Mouse (Mus musculus): ENCODE data around the gene Ttc27. TPM values are rescaled to one million over a fixed set of nuclear protein-coding genes. Genes with fewer than 3 reads are reported as not detected.

The Ttc27 gene
- total and polyA plus RNA-seq, 3 experiments = 52.9 to 92.9 (median 70.3) TPM

DNA sequence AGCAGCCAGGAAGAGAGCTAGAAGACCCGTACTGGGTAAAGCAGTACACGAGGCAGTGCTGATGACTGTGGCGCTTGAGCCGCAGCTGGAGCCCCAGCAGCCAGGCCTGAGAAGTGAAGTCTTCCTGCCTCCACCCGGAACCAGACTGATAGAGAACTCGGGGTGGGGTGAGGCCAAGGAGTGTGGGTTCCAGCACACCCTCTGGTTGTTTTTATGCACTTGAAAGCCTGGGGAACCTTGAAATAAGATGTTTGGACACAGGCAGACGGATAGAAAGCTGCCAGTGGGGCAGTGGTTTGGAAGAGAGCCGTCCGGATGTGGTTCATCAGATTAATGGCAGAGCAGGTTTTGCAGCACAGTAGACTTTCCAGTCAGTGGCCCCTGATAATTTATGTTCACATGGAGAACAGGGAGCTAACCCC is 51.9 kb downstream of the Ttc27 start:
- no peaks in the 10 kb centered on the region for H3K27me3 ChIP-seq (replicated peaks)
- H3K36me3 ChIP-seq (replicated peaks in 1 of 2; ENCODE audit: control insufficient read depth in 1 of 2, insufficient read depth in 1 of 2, low read length in 1 of 2) = peaks cover 17 to 65% of the 10 kb centered on the region in 2 experiments
- H3K4me1 ChIP-seq (ENCODE audit: control insufficient read depth in 1 of 2, insufficient read depth in 2 of 2) = no peaks in the 10 kb centered on the region
- H3K27ac ChIP-seq (ENCODE audit: insufficient read depth, low read depth) = no peak overlapping the region
- no peak overlapping the region for H3K4me2 ChIP-seq (ENCODE audit: insufficient read depth, low read depth, poor library complexity, severe bottlenecking)
- no peaks in the 10 kb centered on the region for H3K79me2 ChIP-seq (replicated peaks; ENCODE audit: control insufficient read depth, extremely low read depth, insufficient read depth, poor library complexity, severe bottlenecking)
- no peak for DNase-seq (ENCODE audit: extremely low read depth)
- H3K9ac ChIP-seq (ENCODE audit: insufficient read depth, low read depth) = no peak overlapping the region
- no peak overlapping the region for H3K4me3 ChIP-seq (replicated peaks in 1 of 3; ENCODE audit: low read depth in 2 of 3, low read length in 2 of 3, poor library complexity in 1 of 3)
- dilution Hi-C loops (cut with MboI; ENCODE audit: extremely low pct_ligation_motif_present, extremely low pct_unique_long_range_greater_than_20kb, low sequenced_read_pairs) (no loop called here), in situ Hi-C loops (cut with MboI; ENCODE audit: low pct_ligation_motif_present, low pct_unique_long_range_greater_than_20kb, low sequenced_read_pairs) (no loop called here)
- TF ChIP-seq E2F4 (IDR thresholded peaks at IDR 0.05; ENCODE audit: insufficient replicate concordance, low read depth, low read length) (no peak), MAX (IDR thresholded peaks at IDR 0.05; ENCODE audit: low read length) (no peak), JUN (IDR thresholded peaks at IDR 0.05; ENCODE audit: insufficient read depth, low read depth, low read length) (no peak), NRF1 (IDR thresholded peaks at IDR 0.05; ENCODE audit: low read depth, low read length) (no peak), GABPA (IDR thresholded peaks at IDR 0.05; ENCODE audit: insufficient replicate concordance, low read depth, low read length) (no peak), JUND (conservative IDR thresholded peaks at IDR 0.05; ENCODE audit: low read depth, low read length) (no peak), ZC3H11A (IDR thresholded peaks at IDR 0.05; ENCODE audit: low read depth, low read length) (no peak), ELF1 (IDR thresholded peaks at IDR 0.05; ENCODE audit: low read depth, low read length) (no peak), TCF12 (IDR thresholded peaks at IDR 0.05; ENCODE audit: low read depth, low read length) (no peak), KAT2A (IDR thresholded peaks at IDR 0.05; ENCODE audit: insufficient replicate concordance, low read length) (no peak), ZMIZ1 (IDR thresholded peaks at IDR 0.05; ENCODE audit: low read depth, low read length) (no peak), SMC3 (IDR thresholded peaks at IDR 0.05; ENCODE audit: low read depth, low read length) (no peak), TBP (conservative IDR thresholded peaks at IDR 0.05; ENCODE audit: low read depth, low read length) (no peak), MAFK (IDR thresholded peaks at IDR 0.05; ENCODE audit: insufficient replicate concordance, low read length) (no peak), MXI1 (IDR thresholded peaks at IDR 0.05; ENCODE audit: low read depth, low read length) (no peak), HCFC1 (IDR thresholded peaks at IDR 0.05; ENCODE audit: low read depth, low read length) (no peak)
- H3K9me3 ChIP-seq (replicated peaks; ENCODE audit: low read length) = no peaks in the 10 kb centered on the region

- no peak overlapping the region for H3K9ac ChIP-seq (ENCODE audit: insufficient read depth, low read depth)
- no peak overlapping the region for H3K27ac ChIP-seq (ENCODE audit: insufficient read depth, low read depth)
- no peaks in the 10 kb centered on the region for H3K27me3 ChIP-seq (replicated peaks)
- dilution Hi-C loops (cut with MboI; ENCODE audit: extremely low pct_ligation_motif_present, extremely low pct_unique_long_range_greater_than_20kb, low sequenced_read_pairs) = no loop called here
- no peak overlapping the region for H3K4me3 ChIP-seq (replicated peaks in 1 of 3; ENCODE audit: low read depth in 2 of 3, low read length in 2 of 3, poor library complexity in 1 of 3)
- no peaks in the 10 kb centered on the region for H3K4me1 ChIP-seq (ENCODE audit: control insufficient read depth in 1 of 2, insufficient read depth in 2 of 2)
- DNase-seq (ENCODE audit: extremely low read depth) = no peak
- no peaks in the 10 kb centered on the region for H3K79me2 ChIP-seq (replicated peaks; ENCODE audit: control insufficient read depth, extremely low read depth, insufficient read depth, poor library complexity, severe bottlenecking)
- H3K36me3 ChIP-seq (replicated peaks in 1 of 2; ENCODE audit: control insufficient read depth in 1 of 2, insufficient read depth in 1 of 2, low read length in 1 of 2) = peaks cover 15 to 70% of the 10 kb centered on the region in 2 experiments
- in situ Hi-C loops (cut with MboI; ENCODE audit: low pct_ligation_motif_present, low pct_unique_long_range_greater_than_20kb, low sequenced_read_pairs) = no loop called here
- no peaks in the 10 kb centered on the region for H3K9me3 ChIP-seq (replicated peaks; ENCODE audit: low read length)
- TF ChIP-seq MYC (IDR thresholded peaks at IDR 0.05; ENCODE audit: low read depth, low read length) = no peak
- TF ChIP-seq USF1 (IDR thresholded peaks at IDR 0.05; ENCODE audit: low read depth, low read length) = no peak
- no peak for TF ChIP-seq RAD21 (IDR thresholded peaks at IDR 0.05; ENCODE audit: low read depth, low read length)
- H3K4me2 ChIP-seq (ENCODE audit: insufficient read depth, low read depth, poor library complexity, severe bottlenecking) = no peak overlapping the region
These were observed 54.8 kb downstream of the Ttc27 start for GRCm38 (mm10) chr17:74772364-74772763.

All from CH12.LX (cell line).